Mouse (Mus musculus) intestine, embryonic 16.5 days (tissue): ENCODE measurements at regions not wholly inside any gene's neighbourhood (a gene's known extent, or its start where the extent isn't known, plus 50 kb on each side); places are given as distances from the start of the nearest gene placed in this dataset.

Experiments used
- ATAC-seq: fragments of 200-750 bp; cut with Nextera tagmentation; 2 replicates; pipeline ENCODE4 v1.8.0; 2017; ENCODE audit warnings: moderate TSS enrichment, moderate library complexity
- H3K27ac ChIP-seq: fragments of 300-500 bp; sonication (generic); 2 replicates; pipeline ENCODE4 v1.5.1; 2014; ENCODE audit warnings: mild to moderate bottlenecking, low read length
- H3K27me3 ChIP-seq: fragments of 300-500 bp; sonication (generic); replicated peaks from 2 replicates; pipeline ENCODE4 v1.6.1; 2014; ENCODE audit warnings: low read length, control low read depth, mixed read lengths; ENCODE audit not compliant: control insufficient read depth, insufficient read depth
- H3K36me3 ChIP-seq: fragments of 300-500 bp; sonication (generic); 2 replicates; pipeline ENCODE4 v1.6.1; 2014; ENCODE audit warnings: low read length, control low read depth; ENCODE audit not compliant: control insufficient read depth, insufficient read depth
- H3K4me1 ChIP-seq: fragments of 300-500 bp; sonication (generic); 2 replicates; pipeline ENCODE4 v1.6.1; 2014; ENCODE audit warnings: low read length, control low read depth, mixed read lengths; ENCODE audit not compliant: control insufficient read depth, insufficient read depth
- H3K4me2 ChIP-seq: fragments of 300-500 bp; sonication (generic); 2 replicates; pipeline ENCODE4 v1.6.1; 2014; ENCODE audit warnings: low read depth, low read length, control low read depth
- H3K4me3 ChIP-seq: fragments of 300-500 bp; sonication (generic); 2 replicates; pipeline ENCODE4 v1.5.1; 2014; ENCODE audit warnings: mild to moderate bottlenecking, low read length
- H3K9ac ChIP-seq: fragments of 300-500 bp; sonication (generic); 2 replicates; pipeline ENCODE4 v1.6.1; 2014; ENCODE audit warnings: low read depth, low read length
- H3K9me3 ChIP-seq: fragments of 300-500 bp; sonication (generic); 2 replicates; pipeline ENCODE4 v1.6.1; 2016; ENCODE audit warnings: low read length, control low read depth; ENCODE audit not compliant: control insufficient read depth
- WGBS: fragments of 180-500 bp; shearing (Covaris S2); extraction: QIAGEN DNeasy Blood & Tissue Kit; methylation state at CpG from one replicate; pipeline ENCODE4 v1.1.7; 2014; 5-methylcytosine and 5-hydroxymethylcytosine counted together

GRCm38 (mm10) chr5:132848086-132848485, 304.9 kb upstream of the Auts2 start:
- WGBS, result 59% methylated on average over 3 of the region's 3 CpGs
- no peak for ATAC-seq
- H3K9ac ChIP-seq, result no peak overlapping the region

DNA sequence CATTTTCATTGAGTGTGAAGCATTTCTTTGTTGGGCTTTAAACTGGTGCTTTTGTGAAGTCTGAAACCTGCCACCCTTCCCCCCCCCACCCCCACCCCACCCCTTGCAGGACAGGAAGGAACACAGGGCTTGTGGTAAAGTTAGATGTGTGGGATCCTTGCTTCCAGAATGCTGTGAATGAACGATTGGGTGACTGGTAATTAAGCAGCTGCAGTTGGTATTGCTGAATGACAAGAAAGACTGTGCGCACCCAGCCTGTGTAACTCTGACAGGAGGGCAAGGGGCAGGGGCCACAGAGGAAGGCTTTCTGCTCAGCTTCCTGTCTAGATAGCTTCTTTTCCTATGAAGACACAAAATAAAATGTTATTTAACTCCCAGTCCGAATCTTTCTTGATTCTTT, 300.1 kb upstream of the Auts2 start:
- no peaks in the 10 kb centered on the region; the same call in 1 of the 2 replicates for H3K4me1 ChIP-seq
- no peak for ATAC-seq

More at GRCm38 (mm10) chr5:132848086-132848485, 304.9 kb upstream of the Auts2 start:
- H3K36me3 ChIP-seq, result no peaks in the 10 kb centered on the region
- H3K4me2 ChIP-seq, result no peak overlapping the region
- no peaks in the 10 kb centered on the region for H3K27me3 ChIP-seq
- H3K4me3 ChIP-seq, result no peak overlapping the region
- no peak overlapping the region for H3K27ac ChIP-seq
- H3K4me1 ChIP-seq, result no peaks in the 10 kb centered on the region; the same call in 1 of the 2 replicates
- H3K9me3 ChIP-seq, result no peaks in the 10 kb centered on the region

GRCm38 (mm10) chr5:132841794-132842193, 298.6 kb upstream of the Auts2 start:
- Histone ChIP-seq H3K9me3 (0 out of 2 replicates have a peak, but pooled peaks cover 2% of the 10 kb centered on the region), H3K36me3 (no peaks in the 10 kb centered on the region), H3K4me1 (no peaks in the 10 kb centered on the region; the same call in 1 of the 2 replicates), H3K27ac (no peak overlapping the region), H3K27me3 (no peaks in the 10 kb centered on the region), H3K4me2 (no peak overlapping the region), H3K9ac (no peak overlapping the region), H3K4me3 (no peak overlapping the region)
- WGBS, result 85% methylated on average over 3 of the region's 3 CpGs
- ATAC-seq, result no peak

More for the DNA sequence above, 300.1 kb upstream of the Auts2 start:
- 0 out of 2 replicates have a peak, but pooled peaks cover 2% of the 10 kb centered on the region for H3K9me3 ChIP-seq
- H3K4me2 ChIP-seq, result no peak overlapping the region
- WGBS, result 56% methylated on average over 3 of the region's 3 CpGs
- H3K27ac ChIP-seq, result no peak overlapping the region
- no peaks in the 10 kb centered on the region for H3K36me3 ChIP-seq
- no peak overlapping the region for H3K9ac ChIP-seq
- no peaks in the 10 kb centered on the region for H3K27me3 ChIP-seq
- H3K4me3 ChIP-seq, result no peak overlapping the region

DNA sequence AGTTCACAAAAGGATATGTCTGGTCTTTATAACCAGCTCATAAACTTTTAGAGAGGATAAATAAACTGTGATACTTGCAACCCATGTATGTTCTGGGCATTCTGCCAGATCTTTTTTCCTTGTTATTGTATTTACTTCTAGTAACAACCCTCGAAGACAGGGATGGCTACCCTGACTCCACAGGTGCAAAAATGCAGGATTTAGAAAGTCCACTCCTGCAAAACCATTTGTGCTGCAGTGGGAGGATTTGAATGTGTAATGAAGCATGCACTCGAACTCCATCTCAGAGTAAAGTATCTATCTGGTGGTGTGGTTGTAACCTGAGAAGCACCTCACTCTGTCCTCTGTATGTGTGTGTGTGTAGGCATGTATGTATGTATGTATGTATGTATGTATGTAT, 294.3 kb upstream of the Auts2 start:
- WGBS, result 33% methylated on average over 2 of the region's 2 CpGs
- H3K27me3 ChIP-seq, result no peaks in the 10 kb centered on the region; the same call in 1 of the 2 replicates
- H3K9me3 ChIP-seq, result 0 out of 2 replicates have a peak, but pooled peaks cover 2% of the 10 kb centered on the region
- ATAC-seq, result no peak
- no peaks in the 10 kb centered on the region for H3K4me1 ChIP-seq
- H3K27ac ChIP-seq, result no peak overlapping the region
- no peaks in the 10 kb centered on the region for H3K36me3 ChIP-seq
- no peak overlapping the region for H3K4me3 ChIP-seq
- no peak overlapping the region for H3K4me2 ChIP-seq
- H3K9ac ChIP-seq, result no peak overlapping the region

GRCm38 (mm10) chr5:132828993-132829392, 285.8 kb upstream of the Auts2 start:
- H3K27ac ChIP-seq, result no peak overlapping the region
- no peaks in the 10 kb centered on the region for H3K4me1 ChIP-seq
- no peak overlapping the region for H3K9ac ChIP-seq
- ATAC-seq, result no peak
- WGBS, result 81% methylated on average over 7 of the region's 7 CpGs
- H3K4me2 ChIP-seq, result no peak overlapping the region
- no peaks in the 10 kb centered on the region for H3K9me3 ChIP-seq
- H3K27me3 ChIP-seq, result no peaks in the 10 kb centered on the region
- H3K4me3 ChIP-seq, result no peak overlapping the region
- no peaks in the 10 kb centered on the region for H3K36me3 ChIP-seq

DNA sequence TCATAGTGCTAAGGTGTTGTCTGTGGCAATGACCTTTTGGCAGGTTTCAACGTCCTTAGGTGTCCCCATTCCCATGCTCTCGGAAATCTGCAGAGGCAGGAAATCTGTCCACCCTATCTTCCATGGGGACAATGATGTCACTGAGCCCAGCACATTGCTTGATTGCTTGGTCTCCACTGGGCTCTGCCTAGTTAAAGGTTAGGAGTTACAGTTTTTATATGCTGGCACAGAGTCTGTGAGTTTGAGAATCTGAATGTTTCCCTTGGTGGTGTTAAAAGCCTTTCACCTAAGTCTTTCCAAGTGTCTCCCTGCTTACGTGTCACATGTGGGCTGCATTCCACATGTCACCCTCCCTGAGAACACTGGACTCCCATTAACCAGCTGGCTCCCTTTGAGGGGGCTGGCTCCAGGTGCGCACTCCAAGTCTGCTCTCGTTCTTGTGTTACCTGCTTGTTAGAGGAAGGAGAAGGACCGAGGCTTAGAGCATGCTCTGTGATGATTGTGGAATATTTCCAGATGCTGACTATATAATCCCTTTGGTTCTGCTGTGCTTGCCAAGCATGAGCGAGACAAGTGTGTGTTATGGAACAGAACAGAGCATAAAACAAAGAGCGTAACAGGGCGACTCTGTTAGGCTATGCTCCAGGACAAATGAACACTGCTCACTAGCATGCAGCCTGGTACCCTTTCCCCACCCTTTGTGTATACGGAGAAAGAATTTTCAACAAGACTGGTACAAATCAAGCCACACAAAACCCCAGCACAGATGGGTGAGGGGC, 284.6 kb upstream of the Auts2 start:
- Histone ChIP-seq H3K4me2 (no peak overlapping the region), H3K9ac (no peak overlapping the region), H3K4me1 (no peaks in the 10 kb centered on the region), H3K27me3 (no peaks in the 10 kb centered on the region), H3K4me3 (no peak overlapping the region), H3K36me3 (no peaks in the 10 kb centered on the region), H3K27ac (no peak overlapping the region), H3K9me3 (no peaks in the 10 kb centered on the region)
- 77% methylated on average over 10 of the region's 10 CpGs for WGBS
- no peak for ATAC-seq

DNA sequence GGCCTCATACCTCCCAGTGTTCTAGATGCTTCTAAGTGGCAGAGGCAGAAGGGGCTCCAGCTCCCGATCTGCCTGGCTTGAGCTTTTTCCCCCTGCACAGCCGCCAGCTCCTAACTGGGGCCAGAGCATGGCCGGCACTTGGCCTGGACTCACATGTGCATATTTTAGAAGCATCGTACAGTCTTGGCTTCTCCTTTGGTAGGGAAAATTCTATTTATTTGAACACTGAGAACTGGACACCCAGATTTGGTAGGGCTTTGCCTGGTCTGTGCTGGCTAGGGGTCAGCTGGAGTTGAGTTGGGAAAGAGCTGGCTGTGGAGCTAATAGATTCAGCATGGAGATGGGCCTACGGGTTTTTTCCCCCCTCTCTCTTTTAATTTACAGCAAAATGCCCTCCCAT, 282.9 kb upstream of the Auts2 start:
- ATAC-seq, result no peak
- Histone ChIP-seq H3K4me2 (no peak overlapping the region), H3K9me3 (no peaks in the 10 kb centered on the region), H3K4me3 (no peak overlapping the region), H3K27ac (no peak overlapping the region), H3K36me3 (no peaks in the 10 kb centered on the region), H3K9ac (no peak overlapping the region), H3K4me1 (no peaks in the 10 kb centered on the region), H3K27me3 (no peaks in the 10 kb centered on the region)
- 85% methylated on average over 5 of the region's 5 CpGs for WGBS

- no peaks in the 10 kb centered on the region for H3K27me3 ChIP-seq
- H3K4me3 ChIP-seq, result no peak overlapping the region
- H3K4me2 ChIP-seq, result no peak overlapping the region
- no peaks in the 10 kb centered on the region for H3K4me1 ChIP-seq
- no peak overlapping the region for H3K27ac ChIP-seq
- 77% methylated on average over 9 of the region's 9 CpGs for WGBS
- ATAC-seq, result no peak
- H3K36me3 ChIP-seq, result no peaks in the 10 kb centered on the region
- no peaks in the 10 kb centered on the region for H3K9me3 ChIP-seq
- H3K9ac ChIP-seq, result no peak overlapping the region
Observed at GRCm38 (mm10) chr5:132817665-132818064, 274.5 kb upstream of the Auts2 start.

DNA sequence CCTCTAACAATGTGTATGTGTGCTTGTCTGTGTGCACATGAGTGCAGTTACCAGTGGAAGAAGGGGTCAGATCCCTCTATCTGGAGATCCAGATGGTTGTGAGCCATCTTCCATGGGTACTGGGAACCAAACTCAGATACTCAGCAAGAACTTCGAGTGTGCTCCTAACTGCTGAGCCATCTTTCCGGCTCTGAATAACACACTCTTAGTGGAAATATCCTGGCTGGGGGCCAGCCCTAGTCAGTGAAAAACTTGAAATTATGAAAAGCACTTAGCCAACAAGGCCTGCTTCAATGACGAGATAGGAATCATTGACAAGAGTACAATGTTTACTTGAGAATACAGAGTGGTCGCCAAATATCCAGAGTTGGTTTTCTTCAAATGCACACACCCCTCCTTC, 266.0 kb upstream of the Auts2 start:
- Histone ChIP-seq H3K9me3 (peaks cover 4% of the 10 kb centered on the region; the same call in 1 of the 2 replicates), H3K4me1 (no peaks in the 10 kb centered on the region), H3K36me3 (no peaks in the 10 kb centered on the region), H3K4me2 (no peak overlapping the region), H3K27me3 (no peaks in the 10 kb centered on the region), H3K4me3 (no peak overlapping the region), H3K9ac (no peak overlapping the region), H3K27ac (no peak overlapping the region)
- ATAC-seq, result no peak
- WGBS, result 57% methylated on average over 4 of the region's 4 CpGs
